Mouse (Mus musculus) megakaryocyte, embryonic 14.5 days (primary cell): Measurements from ENCODE around the gene Bdh1.

ENCODE experiments used
- FLI1 ChIP-seq: IDR thresholded peaks from 2 replicates; pipeline ENCODE4 v1.6.1; 2012; ENCODE audit warnings: low read length, inconsistent platforms, mixed read lengths
- GATA1 ChIP-seq: IDR thresholded peaks from 3 replicates; pipeline ENCODE4 v1.6.1; 2012; ENCODE audit warnings: mixed read lengths, low read length, inconsistent platforms, borderline replicate concordance

GRCm38 (mm10) chr16:31405040-31405439 is 17.0 kb upstream of the Bdh1 start:
- TF ChIP-seq GATA1 (no peak), FLI1 (no peak)
